Mouse (Mus musculus) intestine, postnatal 0 days (tissue): ENCODE measurements at regions not wholly inside any gene's neighbourhood (a gene's known extent, or its start where the extent isn't known, plus 50 kb on each side); places are given as distances from the start of the nearest gene placed in this dataset.
"Not testable (repeated sequence)": the region's sequence is repeated elsewhere in the genome, so short reads cannot be mapped to it uniquely, and the experiment has no call there.

Source experiments
- ATAC-seq: fragments of 200-750 bp; cut with Nextera tagmentation; 2 replicates; pipeline ENCODE4 v1.8.0; 2017; ENCODE audit warnings: mild to moderate bottlenecking, moderate TSS enrichment, moderate library complexity
- H3K27ac ChIP-seq: fragments of 300-500 bp; sonication (generic); 2 replicates; pipeline ENCODE4 v1.5.1; 2014; ENCODE audit warnings: mild to moderate bottlenecking, low read depth, low read length, moderate library complexity
- H3K27me3 ChIP-seq: fragments of 300-500 bp; sonication (generic); replicated peaks from 2 replicates; pipeline ENCODE4 v1.6.1; 2014; ENCODE audit warnings: low read length, mixed read lengths; ENCODE audit not compliant: control insufficient read depth, insufficient read depth
- H3K36me3 ChIP-seq: fragments of 300-500 bp; sonication (generic); 2 replicates; pipeline ENCODE4 v1.6.1; 2014; ENCODE audit warnings: mild to moderate bottlenecking, moderate library complexity; ENCODE audit not compliant: control insufficient read depth, insufficient read depth
- H3K4me1 ChIP-seq: fragments of 300-500 bp; sonication (generic); replicated peaks from 2 replicates; pipeline ENCODE4 v1.6.1; 2014; ENCODE audit warnings: antibody characterized with exemption, low read length, mixed read lengths; ENCODE audit not compliant: control insufficient read depth, insufficient read depth
- H3K4me2 ChIP-seq: fragments of 300-500 bp; sonication (generic); replicated peaks from 2 replicates; pipeline ENCODE4 v1.6.1; 2014; ENCODE audit warnings: low read depth, mild to moderate bottlenecking, moderate library complexity
- H3K4me3 ChIP-seq: fragments of 300-500 bp; sonication (generic); 2 replicates; pipeline ENCODE4 v1.5.1; 2014; ENCODE audit warnings: low read depth, low read length
- H3K9ac ChIP-seq: fragments of 300-500 bp; sonication (generic); 2 replicates; pipeline ENCODE4 v1.6.1; 2014; ENCODE audit warnings: mild to moderate bottlenecking, low read depth, low read length
- H3K9me3 ChIP-seq: fragments of 300-500 bp; sonication (generic); 2 replicates; pipeline ENCODE4 v1.6.1; 2016; ENCODE audit warnings: mixed run types; ENCODE audit not compliant: control insufficient read depth
- CTCF ChIP-seq: sonication (generic); IDR thresholded peaks from 2 replicates; pipeline ENCODE4 v1.5.1; 2016; ENCODE audit warnings: low read depth, mild to moderate bottlenecking, control low read depth, antibody characterized with exemption, moderate library complexity
- WGBS: fragments of 180-500 bp; shearing (Covaris S2); extraction: QIAGEN DNeasy Blood & Tissue Kit; methylation state at CpG from one replicate; pipeline ENCODE4 v1.1.7; 2014; 5-methylcytosine and 5-hydroxymethylcytosine counted together

- Histone ChIP-seq H3K27me3 (no peaks in the 10 kb centered on the region), H3K4me1 (no peaks in the 10 kb centered on the region), H3K4me2 (no peak overlapping the region), H3K9ac (no peak overlapping the region), H3K4me3 (no peak overlapping the region), H3K9me3 (no peaks in the 10 kb centered on the region), H3K27ac (no peak overlapping the region), H3K36me3 (no peaks in the 10 kb centered on the region)
- WGBS = 62% methylated on average over 2 of the region's 2 CpGs
- TF ChIP-seq CTCF = no peak
- no peak for ATAC-seq
Measured at GRCm38 (mm10) chr6:4277245-4277890, 190.6 kb upstream of the Bet1 start.

GRCm38 (mm10) chr6:4291380-4291779, 204.6 kb upstream of the Bet1 start:
- no peak overlapping the region for H3K4me2 ChIP-seq
- no peak for ATAC-seq
- H3K4me3 ChIP-seq = no peak overlapping the region
- no peak overlapping the region for H3K9ac ChIP-seq
- no peak for TF ChIP-seq CTCF
- H3K9me3 ChIP-seq = no peaks in the 10 kb centered on the region
- 76% methylated on average over 2 of the region's 2 CpGs for WGBS
- no peaks in the 10 kb centered on the region for H3K27me3 ChIP-seq
- no peak overlapping the region for H3K27ac ChIP-seq
- no peaks in the 10 kb centered on the region for H3K4me1 ChIP-seq
- no peaks in the 10 kb centered on the region for H3K36me3 ChIP-seq

- not testable (repeated sequence) for ATAC-seq, H3K4me1 ChIP-seq, H3K27me3 ChIP-seq, H3K36me3 ChIP-seq, H3K9ac ChIP-seq, H3K4me2 ChIP-seq, H3K27ac ChIP-seq, H3K9me3 ChIP-seq, H3K4me3 ChIP-seq
Measured at GRCm38 (mm10) chr6:4303410-4303809, 201.2 kb upstream of the Col1a2 start.

- no peak overlapping the region for H3K4me2 ChIP-seq
- H3K27ac ChIP-seq = no peak overlapping the region
- TF ChIP-seq CTCF = no peak
- no peaks in the 10 kb centered on the region for H3K27me3 ChIP-seq
- H3K9ac ChIP-seq = no peak overlapping the region
- 73% methylated on average over 4 of the region's 4 CpGs for WGBS
- H3K4me1 ChIP-seq = no peaks in the 10 kb centered on the region
- peak; percentile 85 for ATAC-seq
- no peaks in the 10 kb centered on the region for H3K9me3 ChIP-seq
- no peak overlapping the region for H3K4me3 ChIP-seq
- H3K36me3 ChIP-seq = no peaks in the 10 kb centered on the region
Measured at GRCm38 (mm10) chr6:4349953-4350352, 154.7 kb upstream of the Col1a2 start.

GRCm38 (mm10) chr6:4362220-4362619, 142.4 kb upstream of the Col1a2 start:
- Histone ChIP-seq H3K4me3 (no peak overlapping the region), H3K4me1 (no peaks in the 10 kb centered on the region), H3K9ac (no peak overlapping the region), H3K4me2 (no peak overlapping the region), H3K27ac (no peak overlapping the region), H3K27me3 (no peaks in the 10 kb centered on the region), H3K36me3 (no peaks in the 10 kb centered on the region), H3K9me3 (no peaks in the 10 kb centered on the region)
- TF ChIP-seq CTCF = no peak
- no peak for ATAC-seq
- 94% methylated on average over 2 of the region's 2 CpGs for WGBS

- WGBS = 66% methylated on average over 12 of the region's 12 CpGs
- no peaks in the 10 kb centered on the region for H3K9me3 ChIP-seq
- H3K27ac ChIP-seq = no peak overlapping the region
- no peak overlapping the region for H3K4me2 ChIP-seq
- no peaks in the 10 kb centered on the region for H3K4me1 ChIP-seq
- H3K36me3 ChIP-seq = no peaks in the 10 kb centered on the region
- TF ChIP-seq CTCF = no peak
- no peaks in the 10 kb centered on the region for H3K27me3 ChIP-seq
- no peak for ATAC-seq
- H3K4me3 ChIP-seq = no peak overlapping the region
- H3K9ac ChIP-seq = no peak overlapping the region
Measured at GRCm38 (mm10) chr6:4375465-4376037, 129.1 kb upstream of the Col1a2 start.

- Histone ChIP-seq H3K36me3 (no peaks in the 10 kb centered on the region), H3K27me3 (no peaks in the 10 kb centered on the region), H3K9me3 (no peaks in the 10 kb centered on the region), H3K4me1 (no peaks in the 10 kb centered on the region), H3K4me2 (no peak overlapping the region), H3K4me3 (no peak overlapping the region), H3K27ac (no peak overlapping the region), H3K9ac (no peak overlapping the region)
- no peak for ATAC-seq
- no peak for TF ChIP-seq CTCF
- 90% methylated on average over 7 of the region's 7 CpGs for WGBS
Measured at GRCm38 (mm10) chr6:4396808-4397207, 107.8 kb upstream of the Col1a2 start.
